Mouse (Mus musculus) heart, postnatal 0 days (tissue): Measurements from ENCODE around the gene Tars2. TPM values are rescaled to one million over a fixed set of nuclear protein-coding genes. Genes with fewer than 3 reads are reported as not detected.

Experiments
- ATAC-seq: fragments of 200-750 bp; cut with Nextera tagmentation; 2 replicates; pipeline ENCODE4 v1.8.0; 2017; ENCODE audit warnings: low read depth, moderate number of reproducible peaks, moderate library complexity; ENCODE audit not compliant: insufficient read depth
- DNase-seq: peaks from one replicate; pipeline ENCODE4 v3.0.0-alpha.2; 2016; ENCODE audit warnings: low spot score
- H3K27ac ChIP-seq: fragments of 300-500 bp; sonication (generic); 2 replicates; pipeline ENCODE4 v1.5.1; 2014; ENCODE audit warnings: low read depth, mild to moderate bottlenecking
- H3K27me3 ChIP-seq: fragments of 300-500 bp; sonication (generic); 2 replicates; pipeline ENCODE4 v1.6.1; 2014; ENCODE audit warnings: low read length, mixed read lengths; ENCODE audit not compliant: control insufficient read depth, insufficient read depth
- H3K36me3 ChIP-seq: fragments of 300-500 bp; sonication (generic); replicated peaks from 2 replicates; pipeline ENCODE4 v1.6.1; 2014; ENCODE audit warnings: low read length, mixed read lengths; ENCODE audit not compliant: control insufficient read depth, insufficient read depth
- H3K4me1 ChIP-seq: fragments of 300-500 bp; sonication (generic); 2 replicates; pipeline ENCODE4 v1.6.1; 2014; ENCODE audit warnings: antibody characterized with exemption; ENCODE audit not compliant: control insufficient read depth, insufficient read depth
- H3K4me2 ChIP-seq: fragments of 300-500 bp; sonication (generic); 2 replicates; pipeline ENCODE4 v1.6.1; 2014; ENCODE audit warnings: low read depth, mild to moderate bottlenecking, low read length, moderate library complexity
- H3K4me3 ChIP-seq: fragments of 300-500 bp; sonication (generic); 2 replicates; pipeline ENCODE4 v1.5.1; 2014; ENCODE audit warnings: low read depth, low read length
- H3K9ac ChIP-seq: fragments of 300-500 bp; sonication (generic); replicated peaks from 2 replicates; pipeline ENCODE4 v1.6.1; 2014; ENCODE audit warnings: low read depth, low read length, mixed read lengths
- H3K9me3 ChIP-seq: fragments of 300-500 bp; sonication (generic); replicated peaks from 2 replicates; pipeline ENCODE4 v1.6.1; 2016; ENCODE audit warnings: low read length; ENCODE audit not compliant: control insufficient read depth
- CTCF ChIP-seq: IDR thresholded peaks from 2 replicates; pipeline ENCODE4 v1.5.1; 2016; ENCODE audit warnings: antibody characterized with exemption, control low read depth, low read depth
- EP300 ChIP-seq: IDR thresholded peaks from 2 replicates; pipeline ENCODE4 v1.6.1; 2016; ENCODE audit warnings: antibody characterized with exemption, low read depth
- WGBS: fragments of 180-500 bp; shearing (Covaris S2); extraction: QIAGEN DNeasy Blood & Tissue Kit; methylation state at CpG from one replicate; pipeline ENCODE4 v1.1.7; 2014; 5-methylcytosine and 5-hydroxymethylcytosine counted together
- polyA plus RNA-seq: library from polyadenylated mRNA; unstranded; fragments of >200 nt; fragmentation: Nextera tagmentation; extraction: Ambion mirVana; gene quantifications from 2 replicates; pipeline ENCODE4 v1.2.1, GENCODE M21; 2015
- total RNA-seq: library from RNA; depleted of rRNA; stranded (reverse); fragments of >200 nt; gene quantifications from 2 replicates; pipeline ENCODE4 v1.2.3, GENCODE M21; 2014; ENCODE audit warnings: low replicate concordance

The Tars2 gene
- total and polyA plus RNA-seq, 2 experiments from 2014 or later, result 30.0 to 43.5 TPM

- Histone ChIP-seq H3K4me1 (peaks cover 19% of the 10 kb centered on the region), H3K9ac (peak overlapping the region; percentile 49), H3K27ac (peak overlapping the region; percentile 82), H3K36me3 (no peaks in the 10 kb centered on the region), H3K9me3 (no peaks in the 10 kb centered on the region), H3K4me2 (peak overlapping the region; percentile 62), H3K4me3 (peak overlapping the region; percentile 31), H3K27me3 (no peaks in the 10 kb centered on the region)
- peak; percentile 90 for ATAC-seq
- peak; percentile 84 for DNase-seq
- WGBS, result 10% methylated on average over 24 of the region's 24 CpGs
- no peak for TF ChIP-seq EP300
- TF ChIP-seq CTCF, result peak; percentile 46
Measured at GRCm38 (mm10) chr3:95701877-95702540, 58.0 kb downstream of the Tars2 start.

- 54% methylated on average over 2 of the region's 2 CpGs for WGBS
- Histone ChIP-seq H3K27ac (peak overlapping the region; percentile 82), H3K4me2 (no peak overlapping the region), H3K9me3 (no peaks in the 10 kb centered on the region), H3K27me3 (no peaks in the 10 kb centered on the region), H3K4me1 (peaks cover 28% of the 10 kb centered on the region), H3K36me3 (no peaks in the 10 kb centered on the region), H3K4me3 (no peak overlapping the region), H3K9ac (no peak overlapping the region)
- TF ChIP-seq EP300 (no peak), CTCF (no peak)
- ATAC-seq (no peak), DNase-seq (no peak)
Measured at GRCm38 (mm10) chr3:95701085-95701484, 58.9 kb downstream of the Tars2 start.

- Histone ChIP-seq H3K9me3 (no peaks in the 10 kb centered on the region), H3K27me3 (no peaks in the 10 kb centered on the region), H3K36me3 (no peaks in the 10 kb centered on the region), H3K4me3 (no peak overlapping the region), H3K4me1 (peaks cover 35% of the 10 kb centered on the region), H3K27ac (no peak overlapping the region), H3K4me2 (no peak overlapping the region), H3K9ac (no peak overlapping the region)
- TF ChIP-seq CTCF (no peak), EP300 (no peak)
- WGBS, result 43% methylated on average over 6 of the region's 6 CpGs
- DNase-seq (no peak), ATAC-seq (no peak)
Measured at GRCm38 (mm10) chr3:95700233-95700681, 59.7 kb downstream of the Tars2 start.

GRCm38 (mm10) chr3:95698286-95698685, 61.7 kb downstream of the Tars2 start:
- H3K27ac ChIP-seq, result no peak overlapping the region
- no peaks in the 10 kb centered on the region for H3K9me3 ChIP-seq
- ATAC-seq (no peak), DNase-seq (no peak)
- no peak overlapping the region for H3K4me3 ChIP-seq
- no peak overlapping the region for H3K9ac ChIP-seq
- no peaks in the 10 kb centered on the region for H3K36me3 ChIP-seq
- TF ChIP-seq CTCF (no peak), EP300 (no peak)
- no peaks in the 10 kb centered on the region for H3K27me3 ChIP-seq
- H3K4me1 ChIP-seq, result peaks cover 53% of the 10 kb centered on the region
- WGBS, result 90% methylated on average over 4 of the region's 4 CpGs
- H3K4me2 ChIP-seq, result no peak overlapping the region

- no peak for ATAC-seq
- no peaks in the 10 kb centered on the region for H3K36me3 ChIP-seq
- H3K27ac ChIP-seq, result peak overlapping the region; percentile 87
- 24% methylated on average over 7 of the region's 7 CpGs for WGBS
- TF ChIP-seq CTCF (no peak), EP300 (no peak)
- no peaks in the 10 kb centered on the region for H3K27me3 ChIP-seq
- no peak for DNase-seq
- H3K9ac ChIP-seq, result no peak overlapping the region
- H3K9me3 ChIP-seq, result no peaks in the 10 kb centered on the region
- peaks cover 52% of the 10 kb centered on the region for H3K4me1 ChIP-seq
- H3K4me3 ChIP-seq, result no peak overlapping the region
- H3K4me2 ChIP-seq, result no peak overlapping the region
Measured at GRCm38 (mm10) chr3:95696360-95696759, 63.6 kb downstream of the Tars2 start.

GRCm38 (mm10) chr3:95695796-95696195, 64.2 kb downstream of the Tars2 start:
- Histone ChIP-seq H3K4me3 (no peak overlapping the region), H3K4me2 (no peak overlapping the region), H3K36me3 (no peaks in the 10 kb centered on the region), H3K27ac (peak overlapping the region; percentile 87), H3K9ac (no peak overlapping the region), H3K9me3 (no peaks in the 10 kb centered on the region), H3K4me1 (peaks cover 47% of the 10 kb centered on the region), H3K27me3 (no peaks in the 10 kb centered on the region)
- no peak for TF ChIP-seq CTCF
- no peak for TF ChIP-seq EP300
- WGBS, result 43% methylated on average over 3 of the region's 3 CpGs
- ATAC-seq, result no peak
- no peak for DNase-seq
